Mouse (Mus musculus): ENCODE data around the gene Mgll.

- TF ChIP-seq CTCF (IDR thresholded peaks at IDR 0.05; ENCODE audit: low read depth, low read length) (no peak), POLR2A (IDR thresholded peaks at IDR 0.05; ENCODE audit: borderline replicate concordance, low read depth, low read length) (no peak)
These were observed 58.8 kb downstream of the Mgll start for GRCm38 (mm10) chr6:88782981-88783397.

Data from bone marrow macrophage, adult 2 months (primary cell).